Mouse (Mus musculus) left cerebral cortex, postnatal 4 days (tissue): ENCODE results near the gene Tst. TPM values are rescaled to one million over a fixed set of nuclear protein-coding genes. Genes with fewer than 3 reads are reported as not detected.

Source experiments
- DNase-seq: peaks from one replicate; pipeline ENCODE4 v3.0.0-alpha.2; 2022
- intact Hi-C: fragments of 180-260 bp; cut with DNase I; formaldehyde crosslinking; loops from one replicate; pipeline ENCODE4 v1.15.1; 2025
- total RNA-seq, 2 experiments: library from RNA; stranded (reverse); gene quantifications; 2 replicates each; pipeline ENCODE4 v1.2.3; 2021

Gene Tst
- 10 to 100 TPM; 29.2 to 30.4 TPM for total RNA-seq

DNA sequence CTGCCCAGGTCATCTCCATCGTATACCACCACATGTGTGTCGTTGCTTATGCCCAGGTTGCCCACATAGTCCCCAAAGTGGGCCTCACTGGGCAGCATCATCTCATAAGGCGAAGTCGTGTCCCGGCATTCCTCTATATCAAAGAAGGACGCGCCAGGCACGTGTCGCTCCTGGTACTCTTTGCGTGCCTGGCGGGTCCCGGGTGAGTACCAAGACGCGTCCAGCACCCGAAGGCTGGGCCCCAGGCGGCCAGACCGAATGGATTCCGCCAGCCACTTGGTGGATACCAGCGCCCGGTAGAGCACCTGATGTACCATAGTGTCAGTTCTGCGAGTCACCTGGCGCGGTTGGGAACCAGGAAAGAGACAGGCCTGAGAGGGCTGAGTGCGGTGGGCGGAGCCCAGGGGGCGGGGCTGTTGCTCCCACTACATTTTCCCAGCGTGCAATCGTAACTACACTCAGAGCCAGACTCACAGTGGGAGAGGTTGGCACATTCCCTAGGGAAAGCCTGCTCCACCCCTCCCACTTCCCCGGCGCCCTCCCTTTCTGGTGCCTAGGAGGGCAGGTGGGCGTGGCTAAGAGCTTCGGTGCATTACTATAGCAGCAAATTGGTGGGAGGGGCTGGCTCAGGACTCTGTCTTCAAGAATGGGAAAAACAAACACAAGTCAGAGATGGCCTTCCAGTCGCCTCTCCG lies at the start of gene Tst:
Gene Tst (minus strand): TSS at position 391 of the 695 bp plus-strand sequence.
- intact Hi-C loops = no loop called here
- peak; percentile 92 for DNase-seq

DNA sequence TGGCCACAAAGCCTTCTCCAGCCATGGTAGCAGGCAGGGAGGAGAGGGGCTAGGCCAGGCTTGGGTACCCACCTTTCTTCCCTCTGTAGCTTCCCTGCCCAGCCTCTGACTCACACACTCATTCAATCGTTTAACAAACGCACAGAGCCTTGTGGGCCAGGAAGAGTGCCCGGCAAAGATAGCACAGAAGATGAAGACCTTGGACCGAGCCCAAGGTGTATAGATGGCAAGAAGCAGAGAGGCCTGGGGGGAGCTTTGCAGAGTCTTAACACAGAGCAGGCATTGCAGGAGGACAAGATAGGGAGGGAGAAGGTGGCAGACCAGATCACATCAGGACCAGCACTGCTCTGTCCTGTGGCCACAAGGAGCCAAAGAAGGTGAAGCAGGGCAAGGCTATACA lies 49.5 kb upstream of the Tst start:
- DNase-seq = no peak
- intact Hi-C loops = no loop called here

DNA sequence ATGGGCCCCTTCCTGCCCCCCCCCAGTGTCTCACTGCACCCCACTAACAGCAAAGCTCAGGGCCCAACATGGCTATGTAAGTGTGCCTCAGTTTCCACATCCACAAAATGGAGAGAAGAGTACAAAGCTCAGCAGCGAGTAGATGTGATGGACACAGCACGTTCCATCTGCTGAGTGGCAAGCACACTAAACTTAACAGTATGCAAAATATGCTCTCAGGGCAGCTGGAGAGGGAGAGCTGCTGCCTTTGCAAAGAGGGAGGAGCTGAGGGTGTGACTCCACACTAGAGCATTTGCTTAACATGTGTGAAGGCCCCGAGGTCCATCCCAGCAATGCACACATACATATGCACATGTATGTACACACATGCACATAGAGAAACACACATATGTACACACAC lies 47.2 kb upstream of the Tst start:
- intact Hi-C loops = no loop called here
- no peak for DNase-seq

DNA sequence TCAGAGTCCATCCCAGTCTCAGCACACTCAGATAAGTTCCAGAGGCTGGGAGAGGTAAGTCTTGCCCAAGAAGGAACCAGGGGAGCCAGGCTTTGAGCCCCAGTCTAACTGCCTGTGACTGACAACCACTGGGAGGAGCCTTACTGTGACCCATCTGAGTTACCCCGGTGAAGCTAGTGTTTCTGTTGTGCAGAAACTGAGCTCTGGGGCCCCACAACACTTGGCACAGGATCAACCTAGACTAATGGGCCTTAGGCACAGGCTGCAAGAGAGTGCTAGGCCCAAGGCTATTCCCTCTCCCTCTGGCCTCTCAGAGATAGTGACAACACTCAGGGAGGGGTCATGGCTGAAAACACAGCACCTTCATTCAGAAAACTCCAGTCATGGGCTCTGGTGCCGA lies 45.5 kb upstream of the Tst start:
- intact Hi-C loops = no loop called here

DNA sequence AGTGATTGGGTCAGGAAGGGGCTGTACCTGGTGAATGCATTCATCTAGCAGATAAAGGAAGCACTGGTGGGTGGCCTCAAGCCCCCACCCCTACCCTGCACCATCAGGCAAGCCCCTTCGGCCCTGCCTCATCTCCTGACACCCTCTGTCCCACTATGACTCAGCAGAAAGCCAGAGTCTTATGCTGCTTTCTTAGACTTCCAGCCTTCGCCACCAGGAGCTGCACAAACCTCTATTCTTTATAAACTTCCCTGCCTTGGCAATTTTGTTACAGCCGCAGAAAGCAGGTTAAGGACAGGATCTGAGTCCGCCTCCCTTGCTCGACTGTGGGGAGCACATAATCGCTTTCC lies 44.7 kb upstream of the Tst start:
- DNase-seq = no peak
- intact Hi-C loops = no loop called here

More for the DNA sequence above, 45.5 kb upstream of the Tst start:
- DNase-seq = no peak

DNA sequence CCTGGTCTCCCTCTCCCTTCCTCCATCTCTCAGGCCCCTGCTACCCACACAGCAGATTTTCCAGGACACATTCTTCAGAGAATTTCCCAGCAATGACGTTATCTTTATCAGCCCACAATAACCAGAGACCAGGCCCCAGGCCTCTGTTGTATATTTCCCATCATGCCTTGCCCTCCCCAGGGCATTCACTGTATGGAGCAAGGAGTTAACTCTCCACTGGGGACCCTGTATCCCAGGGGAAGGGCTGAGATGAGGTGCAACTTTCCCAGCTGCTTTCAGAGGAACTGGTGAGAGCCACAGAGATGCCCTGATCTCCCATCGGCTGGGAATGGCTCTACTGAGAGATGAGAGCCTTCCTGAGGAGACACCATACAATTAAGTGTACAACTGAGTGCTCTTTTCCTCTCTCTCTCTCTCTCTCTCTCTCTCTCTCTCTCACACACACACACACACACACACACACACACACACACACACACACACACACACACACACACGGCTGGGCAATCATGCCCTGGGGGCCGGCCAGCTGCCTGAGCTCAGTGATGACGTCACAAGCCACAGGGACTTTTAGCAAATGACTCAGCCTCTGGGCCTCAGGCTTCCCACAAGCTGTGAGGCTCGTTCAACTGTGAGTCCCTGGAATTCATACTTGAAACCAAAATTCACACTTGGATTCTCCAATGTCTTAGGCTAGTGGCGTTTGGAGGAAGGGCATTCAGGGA lies 44.1 kb upstream of the Tst start:
- DNase-seq = peak; percentile 50
- intact Hi-C loops = loop anchor here (2.0 to 10.0 kb wide), 3 partner anchors 75 to 295 kb away; no protein-coding TSS in a partner anchor

DNA sequence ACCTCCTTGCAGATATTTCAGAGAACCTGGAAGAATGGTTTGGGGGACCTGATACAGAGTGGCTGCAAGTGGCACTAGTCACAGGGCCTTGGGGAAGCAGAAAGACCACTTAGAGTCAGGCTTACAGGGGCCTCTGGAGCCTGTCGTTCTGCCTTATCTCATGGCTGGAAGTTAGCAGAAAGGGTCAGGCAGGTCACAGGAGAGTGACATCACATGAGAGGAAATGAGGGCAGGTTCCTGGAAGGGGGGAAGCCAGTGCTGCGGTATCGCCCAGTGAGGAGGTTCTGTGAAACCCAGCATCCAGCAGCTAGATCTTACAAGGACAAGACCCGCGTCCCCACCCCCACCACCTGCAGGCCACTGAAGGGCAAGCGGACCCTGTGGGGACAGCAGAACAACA lies 43.4 kb upstream of the Tst start:
- DNase-seq = no peak
- intact Hi-C loops = loop anchor here (2.0 to 10.0 kb wide), 3 partner anchors 76 to 296 kb away; no protein-coding TSS in a partner anchor

DNA sequence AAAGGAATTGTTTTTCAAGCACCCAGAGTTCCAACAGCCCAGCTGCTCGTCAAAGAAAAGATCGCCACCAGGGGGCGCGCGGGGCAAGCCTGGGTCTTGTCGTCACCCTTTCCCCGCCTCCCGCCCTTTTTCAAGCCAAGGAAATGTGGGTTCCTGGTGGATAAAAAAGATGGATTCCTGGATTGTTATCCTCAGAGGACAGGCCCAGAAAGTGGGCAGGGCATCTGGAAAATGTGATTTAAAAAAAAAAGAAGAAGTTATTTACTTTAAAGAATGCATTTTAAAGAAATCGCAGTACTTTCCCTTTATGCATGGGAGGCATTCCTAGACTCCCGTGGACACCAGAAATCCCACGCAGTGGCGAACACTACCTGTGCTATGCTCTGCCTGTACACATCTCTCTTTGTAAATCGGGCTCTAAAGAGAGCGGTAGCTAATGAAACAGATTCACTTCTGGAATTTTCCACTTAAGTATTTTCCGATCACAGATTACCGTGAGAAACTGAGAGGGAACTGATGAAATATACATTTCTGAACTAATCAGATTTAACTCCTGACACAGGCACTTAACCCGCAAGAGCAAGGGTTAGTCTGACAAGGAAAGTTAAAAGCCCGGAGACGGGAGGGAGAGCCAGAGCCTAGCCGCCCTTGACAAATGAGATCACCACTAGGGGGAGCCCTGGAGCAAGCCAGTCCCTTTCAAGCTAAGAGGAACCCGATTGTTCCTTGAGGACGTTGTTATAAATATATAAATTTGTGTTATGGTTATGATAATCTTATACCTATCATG lies 42.2 kb upstream of the Tst start:
- DNase-seq = peak; percentile 97
- intact Hi-C loops = loop anchor here (2.0 to 10.0 kb wide), 3 partner anchors 77 to 297 kb away; no protein-coding TSS in a partner anchor

DNA sequence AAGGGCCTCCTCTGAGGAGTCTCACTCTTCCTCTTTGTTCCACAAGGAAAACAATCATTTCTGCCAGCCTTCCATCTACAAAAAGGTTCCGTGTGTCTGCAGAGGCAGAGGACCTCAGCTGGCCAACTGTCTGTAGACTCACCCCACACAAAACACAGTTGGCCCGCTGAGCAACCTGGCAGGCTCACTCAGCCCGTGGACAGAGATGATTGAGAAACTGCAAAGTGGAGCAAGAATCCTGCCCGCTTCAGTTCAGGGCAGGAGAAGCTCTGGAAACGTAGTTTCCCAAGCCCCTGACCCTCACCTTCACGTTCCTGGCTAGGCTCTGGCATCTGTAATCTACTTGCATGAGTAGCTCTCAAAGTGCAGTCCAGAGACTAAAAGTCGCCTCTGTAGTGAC lies 41.4 kb upstream of the Tst start:
- intact Hi-C loops = loop anchor here (5.0 to 10.0 kb wide), 2 partner anchors 135 to 298 kb away; no protein-coding TSS in a partner anchor

DNA sequence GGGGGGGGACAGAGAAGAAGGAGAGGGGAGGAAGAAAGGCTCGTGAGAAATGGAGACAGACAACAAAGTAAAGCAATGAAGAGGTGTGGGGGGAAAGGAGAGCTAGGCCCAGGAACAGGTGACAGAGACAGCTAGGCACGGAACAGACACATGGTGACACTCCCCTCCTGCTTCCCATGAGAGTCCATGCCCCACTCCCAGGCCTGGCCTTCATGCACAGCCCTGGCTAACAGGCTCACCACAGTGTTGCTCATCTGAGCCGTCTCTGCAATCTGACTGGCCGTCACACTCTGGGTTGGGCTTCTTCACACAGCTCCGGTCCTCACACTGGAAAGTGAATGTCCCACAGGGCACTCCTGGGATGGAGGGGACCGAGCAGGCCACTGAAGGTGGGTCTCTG lies 38.1 kb upstream of the Tst start:
- DNase-seq = no peak
- intact Hi-C loops = loop anchor here (10.0 kb wide), 1 partner anchor 301 kb away; no protein-coding TSS in a partner anchor

More for the DNA sequence above, 41.4 kb upstream of the Tst start:
- DNase-seq = no peak

DNA sequence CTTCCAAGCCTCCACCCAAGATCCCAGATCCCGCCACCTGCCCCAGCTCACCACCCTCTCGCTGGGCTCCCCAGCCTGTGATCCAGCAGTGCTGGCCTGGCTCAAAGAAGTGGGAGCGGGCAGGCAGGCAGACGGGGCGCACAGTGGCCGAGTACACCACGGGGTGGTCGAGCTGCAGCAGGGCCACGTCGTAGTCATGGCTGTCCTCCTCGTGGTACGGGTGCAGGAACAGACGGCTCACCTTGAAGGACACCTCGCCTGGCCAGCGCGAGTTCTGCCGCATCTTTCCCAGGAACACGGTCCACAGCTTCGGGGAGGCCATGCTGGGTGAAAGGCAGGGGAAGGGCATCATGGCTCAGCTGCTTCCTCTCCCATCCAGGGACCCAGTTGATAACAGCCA lies 36.5 kb upstream of the Tst start:
- DNase-seq = no peak
- intact Hi-C loops = loop anchor here (10.0 kb wide), 1 partner anchor 303 kb away; no protein-coding TSS in a partner anchor

DNA sequence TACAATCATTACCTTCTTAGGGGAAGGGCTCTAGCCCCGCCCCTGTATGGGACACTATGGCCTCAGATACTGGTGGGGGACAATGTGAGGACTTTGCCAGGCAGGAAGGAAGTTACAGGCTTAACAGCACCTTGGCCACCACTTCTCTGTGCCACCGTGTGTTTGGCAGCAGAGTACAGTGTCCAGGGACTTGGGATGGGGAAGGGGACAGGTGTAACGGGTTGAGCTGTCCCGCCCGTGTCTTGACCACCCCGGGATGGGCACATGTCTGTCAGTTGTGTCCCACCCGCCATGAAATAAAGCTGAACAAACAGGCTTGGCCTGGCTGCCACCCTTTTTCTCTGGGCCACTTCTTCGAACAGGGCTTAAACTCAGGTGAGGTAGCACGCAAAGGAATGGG lies 33.3 kb upstream of the Tst start:
- intact Hi-C loops = loop anchor here (10.0 kb wide), 1 partner anchor 464 kb away; the partner anchor contains the start of gene Eif3d
- no peak for DNase-seq

DNA sequence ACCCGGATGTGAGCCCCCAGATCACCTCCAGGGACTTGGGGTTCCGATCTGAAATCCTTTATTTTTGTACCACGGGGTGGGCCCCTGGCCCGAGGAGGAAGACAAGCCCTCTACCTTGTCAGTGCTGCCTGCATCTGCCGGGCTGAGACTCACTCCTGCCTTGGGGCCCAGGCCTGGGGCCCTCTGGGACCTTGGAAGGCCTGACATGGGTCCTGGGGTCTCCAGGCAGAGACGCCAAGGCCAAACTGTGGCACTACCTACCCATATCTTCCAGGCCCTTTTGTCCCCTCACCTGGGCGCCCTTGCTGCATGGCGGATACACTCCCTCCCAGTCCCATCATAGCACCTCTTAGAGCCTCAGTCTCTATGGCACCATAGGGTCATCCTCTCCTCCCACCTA lies 32.8 kb upstream of the Tst start:
- intact Hi-C loops = loop anchor here (10.0 kb wide), 1 partner anchor 464 kb away; the partner anchor contains the start of gene Eif3d
- no peak for DNase-seq

DNA sequence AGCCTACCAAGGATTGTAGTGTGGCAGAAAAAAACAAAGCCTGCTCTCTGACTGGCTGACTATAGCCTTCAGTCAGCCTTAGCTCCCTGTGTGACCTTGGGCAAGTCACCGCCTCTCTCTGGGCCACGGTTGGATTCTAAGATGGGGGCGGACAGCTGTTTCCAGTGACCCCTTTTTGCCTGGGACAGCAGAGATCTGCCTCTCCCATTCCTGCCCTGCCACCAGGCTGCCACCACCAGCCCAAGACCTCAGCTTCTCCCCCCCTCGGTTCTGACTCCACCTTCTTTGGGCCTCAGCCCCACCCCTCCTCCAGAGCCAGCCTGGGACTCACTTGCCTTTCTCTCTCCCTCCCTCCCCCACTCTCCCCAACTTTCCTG lies 32.3 kb upstream of the Tst start:
- no peak for DNase-seq
- intact Hi-C loops = loop anchor here (10.0 kb wide), 1 partner anchor 463 kb away; the partner anchor contains the start of gene Eif3d

DNA sequence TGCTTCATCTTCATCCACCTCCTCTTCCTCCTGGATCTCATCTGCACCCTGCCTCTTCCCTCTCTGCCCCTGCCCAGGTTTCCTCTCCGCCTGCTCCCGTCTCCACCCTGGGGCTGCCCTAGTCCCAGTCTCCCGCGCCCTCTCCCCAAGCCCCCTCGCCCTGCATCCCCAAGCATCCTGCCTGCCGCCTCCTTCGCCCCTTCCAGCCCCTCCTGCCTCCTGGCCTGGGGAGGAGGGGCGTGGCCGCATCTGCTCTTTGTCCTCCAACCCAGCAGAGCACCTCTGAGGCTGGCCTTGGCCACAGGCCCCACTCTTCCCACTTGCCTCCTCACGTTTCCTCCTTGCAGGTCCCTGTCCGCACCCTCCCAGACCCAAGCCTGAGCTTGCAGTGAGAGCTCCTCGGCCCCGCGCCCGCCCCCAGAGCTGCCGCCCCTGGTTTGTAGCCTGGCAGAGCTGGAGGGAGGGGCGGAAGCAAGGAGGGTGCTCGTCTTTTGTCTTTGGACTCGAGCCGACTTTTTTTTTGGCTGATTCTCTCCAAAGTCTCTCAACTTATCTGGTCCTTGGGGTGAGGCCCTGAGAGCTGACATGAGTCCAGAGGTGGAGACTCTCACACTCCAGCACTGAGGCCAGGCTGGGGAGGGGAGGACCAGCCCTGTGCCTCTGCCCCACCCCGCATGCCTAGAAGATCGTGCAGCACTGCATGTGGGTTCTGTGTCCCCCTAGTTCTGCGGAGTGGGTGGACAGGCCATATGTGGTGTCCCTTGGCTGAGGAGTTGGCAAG lies 31.7 kb upstream of the Tst start:
- intact Hi-C loops = loop anchor here (10.0 kb wide), 1 partner anchor 463 kb away; the partner anchor contains the start of gene Eif3d
- peak; percentile 56 for DNase-seq

DNA sequence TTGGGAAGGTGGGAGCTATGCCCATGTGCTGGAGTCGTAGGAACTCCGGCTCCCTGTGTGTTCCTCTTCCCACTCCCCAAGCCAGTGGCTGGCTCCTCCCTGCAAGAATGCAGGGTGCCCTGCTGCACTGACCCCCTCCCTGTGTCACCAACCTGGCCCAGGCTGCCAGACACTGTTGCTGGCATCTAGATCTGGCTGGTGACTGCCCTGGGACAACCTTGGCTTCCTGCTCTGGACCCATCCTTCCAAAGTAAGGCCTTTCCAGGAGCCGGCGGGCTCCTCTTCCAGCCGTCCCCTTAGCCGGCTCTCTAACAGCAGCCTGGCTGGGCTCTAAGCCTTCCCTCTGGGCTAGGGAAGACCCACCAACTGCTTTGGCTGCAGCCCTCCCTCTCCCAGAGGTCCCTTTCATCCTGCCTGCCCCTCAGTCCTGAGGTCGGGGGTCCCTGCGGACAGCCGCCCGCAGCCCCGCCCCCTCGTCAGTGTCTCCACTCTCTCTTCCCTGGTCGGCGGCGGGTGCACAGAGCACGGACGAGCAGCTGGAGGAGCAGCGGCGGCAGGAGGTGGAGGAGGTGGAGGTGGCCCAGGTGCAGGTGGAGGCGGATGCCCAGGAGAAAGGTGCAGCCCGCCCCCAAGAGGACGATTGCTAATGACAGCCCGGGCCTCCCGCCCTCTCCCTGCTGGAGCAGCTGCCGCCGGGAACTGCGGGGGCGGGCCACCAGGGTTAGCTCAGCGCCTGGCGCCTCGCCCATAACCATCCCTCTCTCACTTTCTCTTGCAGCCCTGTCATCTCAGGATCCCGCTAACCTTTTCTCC lies 30.9 kb upstream of the Tst start:
- intact Hi-C loops = loop anchor here (10.0 kb wide), 1 partner anchor 462 kb away; the partner anchor contains the start of gene Eif3d

DNA sequence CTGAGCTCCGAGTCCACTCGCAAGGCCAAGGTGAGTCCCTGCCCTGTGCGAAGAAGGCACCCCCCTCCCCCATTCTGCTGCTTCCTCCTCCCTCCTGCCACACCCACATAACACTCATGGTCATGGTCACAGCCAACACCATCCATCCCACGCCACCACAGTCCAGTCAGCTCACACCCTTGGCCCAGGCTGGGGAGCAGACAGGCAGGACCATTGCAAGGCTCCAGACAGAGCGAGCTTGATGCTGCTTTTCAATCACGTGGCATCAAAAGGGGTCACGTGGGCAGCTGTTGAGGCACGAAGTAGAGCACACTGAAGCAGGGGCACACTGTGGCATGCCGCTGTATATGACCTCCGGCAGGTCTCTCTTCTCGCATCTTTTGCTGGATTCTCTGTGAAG lies 30.0 kb upstream of the Tst start:
- no peak for DNase-seq
- intact Hi-C loops = loop anchor here (10.0 kb wide), 1 partner anchor 461 kb away; the partner anchor contains the start of gene Eif3d

More for the DNA sequence above, 30.9 kb upstream of the Tst start:
- DNase-seq = peak; percentile 92

DNA sequence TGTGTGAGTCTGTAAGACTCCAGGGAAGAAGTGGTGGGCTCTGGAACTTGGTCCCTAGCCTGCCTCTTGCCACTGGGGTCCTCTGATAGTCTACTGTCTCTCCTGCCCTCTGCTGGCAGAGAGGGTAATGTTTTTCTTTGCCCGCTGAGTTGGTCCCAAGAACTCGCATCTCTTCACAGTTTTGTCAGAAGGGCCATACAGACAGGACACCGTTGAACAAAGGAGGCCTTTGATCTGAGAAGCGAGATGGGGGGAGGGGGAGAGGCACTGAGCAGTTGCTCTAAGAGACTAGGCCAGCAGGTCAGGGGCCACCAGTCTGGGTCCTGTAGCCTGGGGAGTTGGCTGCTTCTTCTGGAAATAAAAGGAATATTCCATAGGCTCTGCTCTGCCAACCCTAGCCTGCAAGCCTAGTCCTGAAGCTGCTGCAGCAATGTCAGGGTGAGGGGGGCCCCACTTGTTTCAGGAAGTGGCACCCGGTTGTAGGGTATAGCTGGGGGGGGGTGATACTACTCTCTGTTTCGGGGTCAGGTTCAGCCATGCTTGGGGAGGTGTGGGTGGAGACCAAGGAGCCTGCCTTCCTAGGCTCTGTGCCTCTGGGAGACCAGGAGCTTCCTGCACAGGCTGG lies 29.3 kb upstream of the Tst start:
- intact Hi-C loops = loop anchor here (10.0 kb wide), 1 partner anchor 460 kb away; the partner anchor contains the start of gene Eif3d
- peak; percentile 67 for DNase-seq
